Mouse (Mus musculus) layer of hippocampus, adult 8-10 months (tissue): ENCODE results near the gene Rad1. TPM values are rescaled to one million over a fixed set of nuclear protein-coding genes. Genes with fewer than 3 reads are reported as not detected.
"Not testable (repeated sequence)": the region's sequence is repeated elsewhere in the genome, so short reads cannot be mapped to it uniquely, and the experiment has no call there.

Experiments
- DNase-seq, 2 experiments: peaks; one replicate each; pipeline ENCODE4 v3.0.0; 2022; ENCODE audit warnings: low spot score in 2 of 2
- total RNA-seq, 4 experiments: library from RNA; stranded (reverse); gene quantifications; 2 replicates each; pipeline ENCODE4 v1.2.4; 2022

Rad1 gene
- total RNA-seq, 4 experiments from 2014 or later = 12.4 to 16.1 (median 13.4) TPM

- DNase-seq = no peak
Observed at GRCm38 (mm10) chr15:10506099-10506498, 20.3 kb downstream of the Rad1 start.

DNA sequence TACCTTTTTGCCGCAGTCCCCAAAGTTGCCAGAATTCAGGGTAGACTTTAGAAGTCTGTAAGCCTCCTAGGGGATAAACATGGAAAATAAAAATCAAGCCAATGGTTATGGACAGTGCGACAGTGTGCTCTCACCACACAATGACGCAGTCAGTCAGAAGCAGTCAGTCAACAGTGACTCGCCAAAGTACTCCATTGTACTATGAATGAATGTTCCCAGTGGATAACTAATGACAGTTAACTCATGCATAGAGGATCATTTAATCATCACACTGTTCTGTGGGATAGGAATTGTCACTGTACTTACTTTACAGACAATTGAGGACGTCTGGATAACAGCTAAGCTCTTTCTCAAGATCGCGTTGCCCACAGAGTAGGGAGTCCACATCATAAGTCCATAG, 29.3 kb downstream of the Rad1 start:
- DNase-seq = no peak

DNA sequence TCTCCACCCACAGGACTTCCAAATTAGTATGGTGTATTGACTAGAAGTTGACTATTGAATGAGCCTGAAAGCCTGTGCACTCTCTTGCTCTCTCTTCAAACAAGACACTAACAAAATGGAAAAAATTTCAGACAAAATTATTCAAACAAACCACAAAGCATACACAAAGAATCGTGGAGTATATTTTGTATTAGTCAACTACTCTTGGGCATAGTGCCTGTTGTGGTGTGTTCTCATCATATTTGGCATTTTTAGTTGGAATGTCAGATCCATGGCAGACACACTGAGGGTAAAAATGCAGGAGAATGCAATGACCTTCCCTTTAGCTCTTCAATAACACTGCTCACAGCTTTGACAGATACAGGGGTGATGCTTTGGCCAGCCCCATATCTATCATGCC, 40.1 kb downstream of the Rad1 start:
- no peak for DNase-seq

GRCm38 (mm10) chr15:10531352-10531751, 45.5 kb downstream of the Rad1 start:
- no peak for DNase-seq

- DNase-seq = not testable (repeated sequence)
Observed at GRCm38 (mm10) chr15:10533361-10533760, 47.5 kb downstream of the Rad1 start.

DNA sequence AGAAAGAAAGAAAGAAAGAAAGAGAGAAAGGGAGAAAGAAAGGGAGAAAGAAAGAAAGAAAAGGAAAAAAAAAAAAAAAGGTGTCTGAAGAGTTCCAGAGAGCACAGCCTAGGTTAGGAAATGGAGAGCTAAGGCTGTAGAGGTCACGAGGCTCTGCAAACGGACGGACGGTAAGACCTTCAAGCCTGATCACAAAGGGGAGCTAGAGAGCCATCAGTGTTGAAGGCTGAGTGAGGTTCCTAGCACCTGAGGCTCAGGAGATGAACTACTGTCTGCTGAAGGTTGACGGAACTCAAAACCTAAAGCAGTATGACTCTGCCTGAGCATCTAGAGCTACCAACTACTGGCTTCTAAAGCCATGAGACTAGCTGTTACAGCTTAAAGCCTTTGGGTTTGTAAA, 48.8 kb downstream of the Rad1 start:
- DNase-seq = no peak

GRCm38 (mm10) chr15:10535969-10536368, 50.2 kb downstream of the Rad1 start:
- no peak for DNase-seq

DNA sequence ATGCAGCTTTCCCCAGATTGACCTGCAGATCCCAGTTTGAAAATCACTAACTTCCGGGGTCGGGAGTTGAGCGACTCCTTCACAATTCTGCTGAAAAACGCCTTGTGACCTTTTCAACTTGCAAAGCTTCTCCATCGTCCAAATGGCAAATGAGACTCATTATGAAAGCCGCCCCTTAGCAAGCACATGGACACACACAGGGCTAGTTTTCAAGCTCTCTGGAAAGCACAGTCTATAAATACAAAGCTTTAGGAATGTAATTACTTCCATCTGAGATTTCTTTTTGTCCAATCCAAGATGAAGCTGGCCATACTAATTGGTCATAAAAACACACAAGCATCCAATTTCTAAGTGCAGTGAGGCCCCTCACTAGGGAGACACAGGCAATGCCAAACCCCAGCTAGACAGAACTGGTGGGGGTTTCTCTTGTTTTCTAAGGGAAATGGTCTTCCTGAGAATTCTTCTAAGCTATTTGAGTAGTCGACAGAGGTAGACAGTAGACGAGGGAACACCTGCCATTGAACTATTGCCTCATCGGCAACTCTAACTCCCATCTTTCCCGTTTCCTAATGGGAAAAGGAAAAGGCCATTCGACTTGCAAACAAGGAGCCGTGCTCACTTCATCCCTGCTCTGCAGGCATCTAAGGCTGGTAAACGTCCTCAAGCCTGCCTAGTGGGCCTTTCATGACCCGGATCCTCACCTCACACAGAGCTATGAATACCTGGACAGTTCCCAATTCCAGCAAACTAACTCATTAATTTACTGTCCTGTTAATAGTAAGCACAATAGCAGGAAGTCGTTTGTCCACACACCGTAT, 54.7 kb downstream of the Rad1 start:
- DNase-seq = no peak

Other genes starting within 250 kb of the Rad1 start
- not detected for gene Gm21973, start 160.6 kb upstream of the Rad1 start, total RNA-seq
- not detected for gene Agxt2, start 127.5 kb upstream of the Rad1 start, total RNA-seq
- gene Dnajc21, start 15.5 kb upstream of the Rad1 start, total RNA-seq = 10 to 100 TPM; 21.6 to 29.3 (median 23.6) TPM
- 10 to 100 TPM; 20.9 to 24.9 (median 22.1) TPM for gene Brix1, start 71 bp upstream of the Rad1 start, total RNA-seq
- gene Ttc23l, start 72.7 kb downstream of the Rad1 start, total RNA-seq = not detected
- gene Rai14, start 228.6 kb downstream of the Rad1 start, total RNA-seq = 10 to 100 TPM in 1 of 4 experiments, 1 to 10 TPM in 3; 6.0 to 10.8 (median 7.0) TPM